Mouse (Mus musculus) heart, adult 2 months (tissue): ENCODE results near the gene Hpca.

Source experiments
- CTCF ChIP-seq: fragments of 200-600 bp; IDR thresholded peaks from 2 replicates; pipeline ENCODE4 v1.8.1; 2022; ENCODE audit warnings: antibody characterized with exemption, mild to moderate bottlenecking, moderate library complexity
- POLR2A ChIP-seq: fragments of 200-500 bp; IDR thresholded peaks from 2 replicates; pipeline ENCODE4 v1.6.1; 2011; ENCODE audit warnings: mild to moderate bottlenecking, low read depth, low read length, control low read depth; ENCODE audit not compliant: insufficient read depth

GRCm38 (mm10) chr4:129136579-129137391 lies 14.9 kb upstream of the Hpca start, which contains the start of gene Fndc5:
- TF ChIP-seq POLR2A (no peak), CTCF (no peak)
